Mouse (Mus musculus) heart, postnatal 0 days (tissue): ENCODE measurements around the gene Jmjd1c.

Source experiments
- CTCF ChIP-seq: IDR thresholded peaks from 2 replicates; pipeline ENCODE4 v1.5.1; 2016; ENCODE audit warnings: antibody characterized with exemption, control low read depth, low read depth
- EP300 ChIP-seq: IDR thresholded peaks from 2 replicates; pipeline ENCODE4 v1.6.1; 2016; ENCODE audit warnings: antibody characterized with exemption, low read depth

- TF ChIP-seq CTCF = no peak
- TF ChIP-seq EP300 = no peak
These were observed 16.9 kb upstream of the Jmjd1c start for GRCm38 (mm10) chr10:67079030-67079429.
